ENCODE assay signal across 11 mouse cellular contexts in genomic region chr7:97346111-97346821, GRCm38 (mm10). TPM values are rescaled to one million over a fixed set of nuclear protein-coding genes. Genes with fewer than 3 reads are reported as not detected.
DNase-seq lines count a peak whose midpoint lies in the region; ATAC-seq and TF ChIP-seq lines count a peak whose summit lies in the region.
"Had no signal": no experiment of that assay in that cellular context is flagged by ENCODE, and none has a peak within 500 bp of the region (broad histone marks: within the 10 kb centered on the region; RNA-seq: fewer than 3 reads in every experiment).

No protein-coding gene starts in this region.

- no peak for TF ChIP-seq CTCF in hindbrain, postnatal 0 days (IDR thresholded peaks at IDR 0.05; ENCODE audit: low read depth)

- 63% methylated on average over 9 of the region's 9 CpGs for WGBS in hindbrain, postnatal 0 days
- WGBS in hindbrain, embryonic 10.5 days = 80% methylated on average over 9 of the region's 9 CpGs
- WGBS in liver, embryonic 11.5 days = 52% methylated on average over 9 of the region's 9 CpGs

- H3K9ac ChIP-seq in hindbrain, postnatal 0 days (replicated peaks; ENCODE audit: low read length) = no peak overlapping the region
- H3K9ac ChIP-seq in liver, embryonic 11.5 days (ENCODE audit: low read depth, low read length) = no peak overlapping the region
- H3K9ac ChIP-seq: hindbrain, embryonic 12.5 days; lung, embryonic 15.5 days had no signal

- peak overlapping the region; percentile 37 for H3K27ac ChIP-seq in hindbrain, postnatal 0 days
- no peak overlapping the region for H3K27ac ChIP-seq in hindbrain, embryonic 10.5 days
- peak overlapping the region; percentile 9; the same call in 1 of the 2 replicates for H3K27ac ChIP-seq in liver, embryonic 11.5 days (ENCODE audit: low read depth, low read length)
- H3K27ac ChIP-seq: heart, adult 2 months; hindbrain, embryonic 12.5 days; lung, embryonic 15.5 days had no signal

- H3K36me3 ChIP-seq in hindbrain, postnatal 0 days (ENCODE audit: insufficient read depth, low read length) = no peaks in the 10 kb centered on the region
- peaks cover 7% of the 10 kb centered on the region; the same call in 1 of the 2 replicates for H3K36me3 ChIP-seq in hindbrain, embryonic 10.5 days
- no peaks in the 10 kb centered on the region for H3K36me3 ChIP-seq in liver, embryonic 11.5 days (ENCODE audit: control insufficient read depth, insufficient read depth, low read length)
- H3K36me3 ChIP-seq: lung, embryonic 15.5 days had no signal

- no peak for DNase-seq in hindbrain, postnatal 0 days (ENCODE audit: low spot score)
- DNase-seq in hindbrain, embryonic 10.5 days (ENCODE audit: low spot score) = no peak
- DNase-seq in urinary bladder, postnatal 14 days (ENCODE audit: low spot score) = peak; percentile 3
- no peak for DNase-seq in urinary bladder, adult 18-20 months (ENCODE audit: low spot score in 2 of 2)
- no peak for DNase-seq in liver, embryonic 11.5 days (ENCODE audit: low spot score)
- DNase-seq in frontal cortex, postnatal 36 days (ENCODE audit: low spot score in 2 of 2) = no peak
- no peak for DNase-seq in kidney, adult 11 months

- H3K4me2 ChIP-seq in hindbrain, postnatal 0 days (ENCODE audit: low read depth, low read length) = no peak overlapping the region
- H3K4me2 ChIP-seq in liver, embryonic 11.5 days = peak overlapping the region; percentile 15; the same call in 1 of the 2 replicates
- H3K4me2 ChIP-seq: hindbrain, embryonic 12.5 days; lung, embryonic 15.5 days had no signal

- H3K4me3 ChIP-seq in hindbrain, postnatal 0 days (ENCODE audit: low read length) = no peak overlapping the region
- H3K4me3 ChIP-seq in hindbrain, embryonic 10.5 days = no peak overlapping the region
- H3K4me3 ChIP-seq in liver, embryonic 11.5 days (ENCODE audit: low read depth, low read length) = no peak overlapping the region
- H3K4me3 ChIP-seq: heart, adult 2 months; hindbrain, embryonic 12.5 days; lung, embryonic 15.5 days had no signal

- no peaks in the 10 kb centered on the region for H3K9me3 ChIP-seq in hindbrain, postnatal 0 days (ENCODE audit: low read length)
- H3K9me3 ChIP-seq in hindbrain, embryonic 10.5 days = no peaks in the 10 kb centered on the region
- H3K9me3 ChIP-seq in liver, embryonic 11.5 days (ENCODE audit: control insufficient read depth, low read length) = no peaks in the 10 kb centered on the region
- H3K9me3 ChIP-seq: hindbrain, embryonic 12.5 days; lung, embryonic 15.5 days had no signal

- H3K27me3 ChIP-seq in hindbrain, postnatal 0 days (ENCODE audit: insufficient read depth, low read length) = no peaks in the 10 kb centered on the region
- no peaks in the 10 kb centered on the region for H3K27me3 ChIP-seq in hindbrain, embryonic 10.5 days (ENCODE audit: insufficient read depth, poor library complexity, severe bottlenecking)
- H3K27me3 ChIP-seq in liver, embryonic 11.5 days (replicated peaks; ENCODE audit: control insufficient read depth, insufficient read depth, low read length) = no peaks in the 10 kb centered on the region
- H3K27me3 ChIP-seq: hindbrain, embryonic 12.5 days; lung, embryonic 15.5 days had no signal

- no peak for ATAC-seq in hindbrain, postnatal 0 days
- peak; percentile 43 for ATAC-seq in liver, embryonic 11.5 days (replicated peaks; ENCODE audit: low FRiP score)
- ATAC-seq: activated CD4-positive, CD25-positive, alpha-beta regulatory T cell, adult 4 months had no signal

- H3K4me1 ChIP-seq in hindbrain, postnatal 0 days (ENCODE audit: insufficient read depth, low read length) = 0 out of 2 replicates have a peak, but pooled peaks cover 2% of the 10 kb centered on the region
- H3K4me1 ChIP-seq in hindbrain, embryonic 10.5 days (replicated peaks) = peaks cover 21% of the 10 kb centered on the region; the same call in 1 of the 2 replicates
- peaks cover 10% of the 10 kb centered on the region; the same call in 1 of the 2 replicates for H3K4me1 ChIP-seq in liver, embryonic 11.5 days (replicated peaks; ENCODE audit: control insufficient read depth, insufficient read depth, low read length)

RNA-seq across cellular contexts. Expression of gene Kctd21, which starts 14.1 kb away (rescaled TPM):
- 5.2 and 8.4 TPM in 2 replicates for total RNA-seq in hindbrain, postnatal 0 days (2014; rRNA removed)
- polyA plus RNA-seq in hindbrain, postnatal 0 days (2015; fragmentation: Nextera tagmentation; extraction: Ambion mirVana) = 3.2 and 3.4 TPM in 2 replicates
- 4.5 and 4.8 TPM in 2 replicates for polyA plus RNA-seq in hindbrain, embryonic 10.5 days (2016; fragmentation: Nextera tagmentation; extraction: Ambion mirVana)
- 2.2 and 2.6 TPM in 2 replicates for polyA plus RNA-seq in liver, embryonic 11.5 days (2014; fragmentation: Nextera tagmentation; extraction: Ambion mirVana)

RNA-seq across cellular contexts. Expression of gene Usp35, which starts 14.4 kb away (rescaled TPM):
- total RNA-seq in hindbrain, postnatal 0 days (2014; rRNA removed) = 14.2 and 14.4 TPM in 2 replicates
- 2.4 and 3.6 TPM in 2 replicates for polyA plus RNA-seq in hindbrain, postnatal 0 days (2015; fragmentation: Nextera tagmentation; extraction: Ambion mirVana)
- 2.3 and 2.7 TPM in 2 replicates for polyA plus RNA-seq in hindbrain, embryonic 10.5 days (2016; fragmentation: Nextera tagmentation; extraction: Ambion mirVana)
- polyA plus RNA-seq in liver, embryonic 11.5 days (2014; fragmentation: Nextera tagmentation; extraction: Ambion mirVana) = 0.86 and 0.92 TPM in 2 replicates

RNA-seq across cellular contexts. Expression of gene Alg8, which starts 25.1 kb away (rescaled TPM):
- total RNA-seq in hindbrain, postnatal 0 days (2014; rRNA removed) = 5.2 and 6.0 TPM in 2 replicates
- 11.4 and 11.8 TPM in 2 replicates for polyA plus RNA-seq in hindbrain, postnatal 0 days (2015; fragmentation: Nextera tagmentation; extraction: Ambion mirVana)
- 42.1 and 52.9 TPM in 2 replicates for polyA plus RNA-seq in hindbrain, embryonic 10.5 days (2016; fragmentation: Nextera tagmentation; extraction: Ambion mirVana)
- 66.4 and 74.2 TPM in 2 replicates for polyA plus RNA-seq in liver, embryonic 11.5 days (2014; fragmentation: Nextera tagmentation; extraction: Ambion mirVana)

RNA-seq across cellular contexts. Expression of gene Ndufc2, which starts 53.5 kb away (rescaled TPM):
- total RNA-seq in hindbrain, postnatal 0 days (2014; rRNA removed) = 340 and 423 TPM in 2 replicates
- polyA plus RNA-seq in hindbrain, postnatal 0 days (2015; fragmentation: Nextera tagmentation; extraction: Ambion mirVana) = 697 and 742 TPM in 2 replicates
- polyA plus RNA-seq in hindbrain, embryonic 10.5 days (2016; fragmentation: Nextera tagmentation; extraction: Ambion mirVana) = 322 and 341 TPM in 2 replicates
- polyA plus RNA-seq in liver, embryonic 11.5 days (2014; fragmentation: Nextera tagmentation; extraction: Ambion mirVana) = 355 and 359 TPM in 2 replicates
